Mouse (Mus musculus) adrenal gland, adult 2 months (tissue): ENCODE results near the gene Fem1b. TPM values are rescaled to one million over a fixed set of nuclear protein-coding genes. Genes with fewer than 3 reads are reported as not detected.
A peak's percentile ranks its signal among the peaks of the same experiment; 100 is the strongest.
"Not testable (repeated sequence)": the region's sequence is repeated elsewhere in the genome, so short reads cannot be mapped to it uniquely, and the experiment has no call there.

ENCODE experiments used
- DNase-seq: peaks from one replicate; pipeline ENCODE4 v3.0.0; 2021
- long read RNA-seq: library from polyadenylated mRNA; stranded (forward); transcript quantifications from one replicate; pipeline ENCODE4 v2.0.0, GENCODE M21; 2021
- polyA plus RNA-seq: library from polyadenylated mRNA; depleted of rRNA; stranded (reverse); fragments of >200 nt; gene quantifications from 2 replicates; pipeline ENCODE4 v1.2.3, GENCODE M21; 2012; rRNA removed
- total RNA-seq, 2 experiments: library from RNA; stranded (reverse); gene quantifications; 2 replicates each; pipeline ENCODE4 v1.2.3; 2021

Gene Fem1b
- 10 to 100 TPM; 31.6 to 33.8 TPM for total RNA-seq
- 8.1 and 8.3 TPM in 2 replicates for polyA plus RNA-seq
- long read RNA-seq, full-length matches to known transcripts: 4 of 8 reads
- long read RNA-seq, partial matches to known transcripts: 0 of 8 reads
- long read RNA-seq, other reads (novel, unspliced or antisense): 4 of 8 reads

GRCm38 (mm10) chr9:62811516-62812121, at the start of gene Fem1b:
TSS of gene Fem1b (minus strand) at chr9:62811934.
- DNase-seq: peak; percentile 95

- no peak for DNase-seq
These were observed 49.1 kb upstream of the Fem1b start for GRCm38 (mm10) chr9:62860866-62861265.

GRCm38 (mm10) chr9:62860102-62860501, 48.4 kb upstream of the Fem1b start:
- DNase-seq: not testable (repeated sequence)

- no peak for DNase-seq
These were observed 46.7 kb upstream of the Fem1b start for GRCm38 (mm10) chr9:62858266-62859019.

- peak; percentile 91 for DNase-seq
These were observed 46.1 kb upstream of the Fem1b start, which contains the start of gene Calml4 for GRCm38 (mm10) chr9:62857719-62858261. TSS of gene Calml4 (plus strand) at chr9:62858080.

GRCm38 (mm10) chr9:62857216-62857615, 45.5 kb upstream of the Fem1b start:
- peak; percentile 33 for DNase-seq

GRCm38 (mm10) chr9:62854483-62854882, 42.7 kb upstream of the Fem1b start:
- DNase-seq: no peak

- DNase-seq: no peak
These were observed 39.8 kb upstream of the Fem1b start for GRCm38 (mm10) chr9:62851571-62851970.

GRCm38 (mm10) chr9:62848641-62849040, 36.9 kb upstream of the Fem1b start:
- no peak for DNase-seq

- peak; percentile 84 for DNase-seq
These were observed 36.0 kb upstream of the Fem1b start for GRCm38 (mm10) chr9:62847694-62848093.

- no peak for DNase-seq
These were observed 32.7 kb upstream of the Fem1b start for GRCm38 (mm10) chr9:62844461-62844860.

- DNase-seq: no peak
These were observed 31.8 kb upstream of the Fem1b start for GRCm38 (mm10) chr9:62843356-62844024.

GRCm38 (mm10) chr9:62839172-62839770, 27.5 kb upstream of the Fem1b start:
- no peak for DNase-seq

GRCm38 (mm10) chr9:62838506-62839171, 26.9 kb upstream of the Fem1b start, which contains the start of gene Cln6:
TSS of gene Cln6 (plus strand) at chr9:62838785.
- DNase-seq: peak; percentile 89

GRCm38 (mm10) chr9:62838146-62838505, 26.4 kb upstream of the Fem1b start:
- no peak for DNase-seq

GRCm38 (mm10) chr9:62837611-62838010, 25.9 kb upstream of the Fem1b start:
- DNase-seq: no peak

GRCm38 (mm10) chr9:62835705-62836446, 24.1 kb upstream of the Fem1b start:
- DNase-seq: no peak

GRCm38 (mm10) chr9:62834906-62835305, 23.2 kb upstream of the Fem1b start:
- no peak for DNase-seq

GRCm38 (mm10) chr9:62829877-62830276, 18.1 kb upstream of the Fem1b start:
- no peak for DNase-seq

- DNase-seq: peak; percentile 99
These were observed 16.9 kb upstream of the Fem1b start for GRCm38 (mm10) chr9:62828662-62829086.
